Mouse (Mus musculus): ENCODE measurements around the gene Mkln1.

GRCm38 (mm10) chr6:31389716-31390115 is 8.8 kb upstream of the Mkln1 start:
- TF ChIP-seq CTCF (IDR thresholded peaks at IDR 0.05; ENCODE audit: borderline replicate concordance, insufficient read depth, low read length) = no peak
- TF ChIP-seq POLR2A (IDR thresholded peaks at IDR 0.05; ENCODE audit: low read depth, low read length) = no peak

Data from embryonic fibroblast, embryonic 13.5 days (primary cell).